Mouse (Mus musculus) gastrocnemius, adult 2 months (tissue): ENCODE data around the gene Cask. TPM values are rescaled to one million over a fixed set of nuclear protein-coding genes. Genes with fewer than 3 reads are reported as not detected.
"Not testable (repeated sequence)": the region's sequence is repeated elsewhere in the genome, so short reads cannot be mapped to it uniquely, and the experiment has no call there.

Experiments
- DNase-seq: peaks from one replicate; pipeline ENCODE4 v3.0.0; 2022
- H3K27ac ChIP-seq: fragments of 200-600 bp; 2 replicates; pipeline ENCODE4 v1.8.1; 2022; ENCODE audit warnings: mild to moderate bottlenecking
- H3K4me3 ChIP-seq: fragments of 200-600 bp; 2 replicates; pipeline ENCODE4 v1.8.1; 2022; ENCODE audit warnings: mild to moderate bottlenecking, moderate library complexity
- CTCF ChIP-seq: fragments of 200-600 bp; IDR thresholded peaks from 2 replicates; pipeline ENCODE4 v1.8.1; 2022; ENCODE audit warnings: antibody characterized with exemption, mild to moderate bottlenecking, moderate library complexity
- intact Hi-C: fragments of 180-260 bp; cut with DNase I; formaldehyde crosslinking; loops from one replicate; pipeline ENCODE4 v1.15.1; 2025
- total RNA-seq, 2 experiments: library from RNA; stranded (reverse); gene quantifications; 2 replicates each; pipeline ENCODE4 v1.2.3; 2021

Cask gene
- total RNA-seq, 2 experiments from 2014 or later: 11.0 to 14.7 TPM

- no peak for DNase-seq
- intact Hi-C loops: no loop called here
- H3K27ac ChIP-seq: 0 out of 2 replicates have a peak overlapping the region, but pooled peaks have one; percentile 21
- no peak overlapping the region for H3K4me3 ChIP-seq
- no peak for TF ChIP-seq CTCF
Observed at GRCm38 (mm10) chrX:13798754-13799153, 52.4 kb downstream of the Cask start.

GRCm38 (mm10) chrX:13765672-13766071, 85.5 kb downstream of the Cask start:
- no peak overlapping the region for H3K27ac ChIP-seq
- no peak for TF ChIP-seq CTCF
- no peak for DNase-seq

GRCm38 (mm10) chrX:13765024-13765423, 86.1 kb downstream of the Cask start:
- intact Hi-C loops: no loop called here
- no peak for TF ChIP-seq CTCF
- Histone ChIP-seq H3K4me3 (no peak overlapping the region), H3K27ac (no peak overlapping the region)
- no peak for DNase-seq

More at GRCm38 (mm10) chrX:13765672-13766071, 85.5 kb downstream of the Cask start:
- intact Hi-C loops: no loop called here
- no peak overlapping the region for H3K4me3 ChIP-seq

GRCm38 (mm10) chrX:13757279-13758005, 93.7 kb downstream of the Cask start:
- H3K4me3 ChIP-seq: no peak overlapping the region
- TF ChIP-seq CTCF: peak; percentile 43; the same call in 1 of the 2 replicates
- peak overlapping the region; percentile 16; the same call in 1 of the 2 replicates for H3K27ac ChIP-seq
- intact Hi-C loops: no loop called here
- peak; percentile 14 for DNase-seq

GRCm38 (mm10) chrX:13741110-13741509, 110.1 kb downstream of the Cask start:
- TF ChIP-seq CTCF: no peak
- no peak for DNase-seq
- intact Hi-C loops: no loop called here
- Histone ChIP-seq H3K27ac (no peak overlapping the region), H3K4me3 (no peak overlapping the region)

- H3K27ac ChIP-seq, H3K4me3 ChIP-seq, DNase-seq, intact Hi-C loops: not testable (repeated sequence)
Observed at GRCm38 (mm10) chrX:13730785-13731184, 120.4 kb downstream of the Cask start.

GRCm38 (mm10) chrX:13729835-13730480, 121.2 kb downstream of the Cask start:
- DNase-seq: no peak
- intact Hi-C loops: no loop called here
- TF ChIP-seq CTCF: peak; percentile 50
- H3K27ac ChIP-seq: no peak overlapping the region
- no peak overlapping the region for H3K4me3 ChIP-seq

- intact Hi-C loops: no loop called here
- DNase-seq: no peak
- TF ChIP-seq CTCF: no peak
- no peak overlapping the region for H3K27ac ChIP-seq
- no peak overlapping the region for H3K4me3 ChIP-seq
Observed at GRCm38 (mm10) chrX:13725573-13726403, 125.4 kb downstream of the Cask start.

GRCm38 (mm10) chrX:13720296-13720829, 130.8 kb downstream of the Cask start:
- DNase-seq: no peak
- intact Hi-C loops: no loop called here
- Histone ChIP-seq H3K4me3 (no peak overlapping the region), H3K27ac (no peak overlapping the region)
- TF ChIP-seq CTCF: no peak

- no peak for DNase-seq
- intact Hi-C loops: no loop called here
- no peak overlapping the region for H3K4me3 ChIP-seq
- H3K27ac ChIP-seq: no peak overlapping the region
- no peak for TF ChIP-seq CTCF
Observed at GRCm38 (mm10) chrX:13718283-13718682, 132.9 kb downstream of the Cask start.

- intact Hi-C loops: no loop called here
Observed at GRCm38 (mm10) chrX:13716796-13717569, 134.2 kb downstream of the Cask start.

GRCm38 (mm10) chrX:13710174-13710573, 141.0 kb downstream of the Cask start:
- H3K27ac ChIP-seq: no peak overlapping the region
- peak; percentile 31 for DNase-seq
- TF ChIP-seq CTCF: peak; percentile 90; the same call in 1 of the 2 replicates
- intact Hi-C loops: no loop called here
- no peak overlapping the region for H3K4me3 ChIP-seq

More at GRCm38 (mm10) chrX:13716796-13717569, 134.2 kb downstream of the Cask start:
- no peak for DNase-seq
- no peak overlapping the region for H3K4me3 ChIP-seq
- no peak overlapping the region for H3K27ac ChIP-seq
- no peak for TF ChIP-seq CTCF
